Mouse (Mus musculus) retina, adult 2 months (tissue): ENCODE data around the gene Has1.
"Not testable (repeated sequence)": the region's sequence is repeated elsewhere in the genome, so short reads cannot be mapped to it uniquely, and the experiment has no call there.

Experiments
- DNase-seq: peaks from one replicate; pipeline ENCODE4 v3.0.0-alpha.2; 2012; ENCODE audit warnings: low read depth, low spot score

Gene Has1

GRCm38 (mm10) chr17:17844606-17845005 lies 10.4 kb downstream of the Has1 start:
- not testable (repeated sequence) for DNase-seq

- DNase-seq, result no peak
Observed at GRCm38 (mm10) chr17:17843534-17844261, 11.3 kb downstream of the Has1 start.

- no peak for DNase-seq
Observed at GRCm38 (mm10) chr17:17840796-17841195, 14.2 kb downstream of the Has1 start.

GRCm38 (mm10) chr17:17839276-17839675 lies 15.7 kb downstream of the Has1 start:
- no peak for DNase-seq

GRCm38 (mm10) chr17:17837919-17838701 lies 16.9 kb downstream of the Has1 start:
- peak; percentile 86 for DNase-seq

- no peak for DNase-seq
Observed at GRCm38 (mm10) chr17:17837426-17837825, 17.6 kb downstream of the Has1 start.

- DNase-seq, result no peak
Observed at GRCm38 (mm10) chr17:17836101-17836500, 18.9 kb downstream of the Has1 start.

GRCm38 (mm10) chr17:17834896-17835295 lies 20.1 kb downstream of the Has1 start:
- no peak for DNase-seq

GRCm38 (mm10) chr17:17830731-17831130 lies 24.3 kb downstream of the Has1 start:
- DNase-seq, result no peak

GRCm38 (mm10) chr17:17829816-17830535 lies 25.0 kb downstream of the Has1 start:
- DNase-seq, result no peak

GRCm38 (mm10) chr17:17829052-17829785 lies 25.8 kb downstream of the Has1 start:
- no peak for DNase-seq

- no peak for DNase-seq
Observed at GRCm38 (mm10) chr17:17828191-17828981, 26.6 kb downstream of the Has1 start.

- DNase-seq, result no peak
Observed at GRCm38 (mm10) chr17:17827658-17828190, 27.3 kb downstream of the Has1 start.

- no peak for DNase-seq
Observed at GRCm38 (mm10) chr17:17826751-17827657, 28.0 kb downstream of the Has1 start, which contains the start of gene Spaca6. Spaca6 (plus strand) TSS chr17:17827158.

GRCm38 (mm10) chr17:17825921-17826591 lies 28.9 kb downstream of the Has1 start:
- DNase-seq, result no peak

- DNase-seq, result no peak
Observed at GRCm38 (mm10) chr17:17823612-17824336, 31.2 kb downstream of the Has1 start.

GRCm38 (mm10) chr17:17795527-17795926 lies 59.5 kb downstream of the Has1 start:
- no peak for DNase-seq
